Mouse (Mus musculus): ENCODE results near the gene Sardh.

- TF ChIP-seq SRF (IDR thresholded peaks at IDR 0.05; ENCODE audit: control insufficient read depth, insufficient read length, low read depth) = no peak
- TF ChIP-seq POLR2A (IDR thresholded peaks at IDR 0.05; ENCODE audit: insufficient read length, low read depth) = peak; percentile 64
Measured at GRCm38 (mm10) chr2:27246712-27247486, 1.2 kb downstream of the Sardh start.
